Mouse (Mus musculus) liver, adult 2 months (tissue): ENCODE measurements around the gene Gan. TPM values are rescaled to one million over a fixed set of nuclear protein-coding genes. Genes with fewer than 3 reads are reported as not detected.

Source experiments
- DNase-seq: peaks from one replicate; pipeline ENCODE4 v3.0.0-alpha.2; 2011; ENCODE audit warnings: low read depth, low spot score; ENCODE audit errors: extremely low read depth
- H3K27ac ChIP-seq: fragments of 200-500 bp; replicated peaks from 2 replicates; pipeline ENCODE4 v1.5.1; 2012; ENCODE audit warnings: low read depth, mild to moderate bottlenecking, control low read depth, inconsistent platforms, low read length; ENCODE audit not compliant: insufficient read depth
- H3K27me3 ChIP-seq: fragments of 200-500 bp; 2 replicates; pipeline ENCODE4 v1.6.1; 2012; ENCODE audit warnings: mild to moderate bottlenecking, moderate library complexity, low read length, inconsistent platforms; ENCODE audit not compliant: control insufficient read depth, insufficient read depth
- H3K36me3 ChIP-seq: fragments of 200-500 bp; 2 replicates; pipeline ENCODE4 v1.6.1; 2012; ENCODE audit warnings: low read length, inconsistent platforms; ENCODE audit not compliant: control insufficient read depth, insufficient read depth
- H3K4me1 ChIP-seq: fragments of 200-500 bp; 2 replicates; pipeline ENCODE4 v1.6.1; 2011; ENCODE audit warnings: low read length; ENCODE audit not compliant: control insufficient read depth, insufficient read depth
- H3K4me3 ChIP-seq: fragments of 200-500 bp; 2 replicates; pipeline ENCODE4 v1.5.1; 2011; ENCODE audit warnings: low read depth, mild to moderate bottlenecking, control low read depth, low read length, moderate library complexity; ENCODE audit not compliant: insufficient read depth
- H3K79me2 ChIP-seq: fragments of 200-500 bp; 2 replicates; pipeline ENCODE4 v1.6.1; 2012; ENCODE audit warnings: inconsistent platforms, mild to moderate bottlenecking, low read length, moderate library complexity; ENCODE audit not compliant: control insufficient read depth, insufficient read depth
- H3K9ac ChIP-seq: fragments of 200-500 bp; 2 replicates; pipeline ENCODE4 v1.6.1; 2012; ENCODE audit warnings: low read depth, mild to moderate bottlenecking, control low read depth, inconsistent platforms, low read length
- CTCF ChIP-seq: fragments of 200-500 bp; IDR thresholded peaks from 2 replicates; pipeline ENCODE4 v1.5.1; 2011; ENCODE audit warnings: low read depth, low read length, control low read depth
- POLR2A ChIP-seq: fragments of 200-500 bp; IDR thresholded peaks from 2 replicates; pipeline ENCODE4 v1.6.1; 2011; ENCODE audit warnings: low read length, control low read depth; ENCODE audit not compliant: insufficient read depth; ENCODE audit errors: extremely low read depth
- WGBS: fragments of 180-500 bp; shearing (Covaris S2); methylation state at CpG from one replicate; pipeline ENCODE4 v1.1.7; 2018; 5-methylcytosine and 5-hydroxymethylcytosine counted together
- polyA plus RNA-seq: library from polyadenylated mRNA; depleted of rRNA; stranded (reverse); fragments of >200 nt; gene quantifications from 2 replicates; pipeline ENCODE4 v1.2.3, GENCODE M21; 2012; rRNA removed
- total RNA-seq: library from RNA; depleted of rRNA; stranded (reverse); fragments of >200 nt; gene quantifications from 2 replicates; pipeline ENCODE4 v1.2.3, GENCODE M21; 2014; rRNA removed

The Gan gene
- total and polyA plus RNA-seq, 2 experiments, result 1.2 to 1.5 TPM

DNA sequence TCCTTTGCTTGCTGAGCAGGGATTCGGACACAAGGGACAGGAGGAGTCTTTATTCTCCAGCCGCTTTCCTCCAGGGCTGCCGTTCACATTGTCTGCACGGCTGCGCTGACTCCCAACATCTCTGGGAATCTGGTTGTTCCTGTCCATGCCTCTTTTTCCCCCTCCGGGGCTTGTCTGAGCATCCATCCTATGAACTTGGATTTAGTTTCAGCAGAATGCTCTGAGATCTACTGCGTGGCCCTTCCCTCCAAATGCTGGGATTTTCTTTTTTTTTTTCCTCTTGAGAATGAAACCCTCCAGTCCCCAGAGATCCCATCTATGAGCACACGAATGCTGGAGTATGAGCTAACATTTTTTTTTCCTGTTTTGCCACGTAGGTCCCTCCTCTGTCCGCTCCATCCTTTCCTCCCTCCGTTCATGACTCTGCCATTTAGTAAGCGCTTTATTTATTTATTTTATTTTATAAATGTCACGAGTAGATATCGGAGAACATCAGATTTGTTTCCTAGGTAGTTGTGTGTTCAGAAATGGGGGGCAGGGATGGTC is 103.1 kb downstream of the Gan start:
- no peak overlapping the region for H3K4me3 ChIP-seq
- TF ChIP-seq POLR2A (no peak), CTCF (no peak)
- H3K27me3 ChIP-seq, result no peaks in the 10 kb centered on the region
- no peaks in the 10 kb centered on the region for H3K36me3 ChIP-seq
- H3K79me2 ChIP-seq, result peaks cover 60% of the 10 kb centered on the region
- H3K27ac ChIP-seq, result peak overlapping the region; percentile 18; the same call in 1 of the 2 replicates
- peak overlapping the region; percentile 25; the same call in 1 of the 2 replicates for H3K9ac ChIP-seq
- DNase-seq, result no peak
- peaks cover 27% of the 10 kb centered on the region for H3K4me1 ChIP-seq
- WGBS, result 24% methylated on average over 14 of the region's 14 CpGs

DNA sequence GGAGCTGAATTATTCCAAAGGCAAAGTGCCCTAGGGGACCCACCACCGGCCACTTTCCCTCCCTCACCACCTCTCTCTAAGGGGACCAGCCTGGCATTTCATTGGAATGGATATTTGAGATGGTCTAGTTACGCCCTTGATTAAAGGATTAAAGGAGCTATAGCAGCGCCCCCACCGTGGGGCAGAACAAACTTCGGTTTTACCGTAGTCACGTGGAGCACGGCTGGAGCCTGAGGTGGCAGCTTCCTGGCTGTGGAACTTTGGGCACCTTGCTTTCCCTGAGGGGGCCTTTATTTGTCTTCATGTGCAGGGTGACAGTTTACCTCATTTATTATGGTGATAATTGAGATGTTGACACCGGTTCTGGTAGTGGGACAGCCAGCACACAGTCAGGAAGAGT is 103.8 kb downstream of the Gan start:
- DNase-seq, result no peak
- H3K9ac ChIP-seq, result no peak overlapping the region
- H3K27me3 ChIP-seq, result no peaks in the 10 kb centered on the region
- no peak overlapping the region for H3K27ac ChIP-seq
- H3K4me3 ChIP-seq, result no peak overlapping the region
- peaks cover 27% of the 10 kb centered on the region for H3K4me1 ChIP-seq
- 33% methylated on average over 9 of the region's 9 CpGs for WGBS
- TF ChIP-seq POLR2A, result no peak
- TF ChIP-seq CTCF, result no peak
- peaks cover 65% of the 10 kb centered on the region for H3K79me2 ChIP-seq
- H3K36me3 ChIP-seq, result no peaks in the 10 kb centered on the region

DNA sequence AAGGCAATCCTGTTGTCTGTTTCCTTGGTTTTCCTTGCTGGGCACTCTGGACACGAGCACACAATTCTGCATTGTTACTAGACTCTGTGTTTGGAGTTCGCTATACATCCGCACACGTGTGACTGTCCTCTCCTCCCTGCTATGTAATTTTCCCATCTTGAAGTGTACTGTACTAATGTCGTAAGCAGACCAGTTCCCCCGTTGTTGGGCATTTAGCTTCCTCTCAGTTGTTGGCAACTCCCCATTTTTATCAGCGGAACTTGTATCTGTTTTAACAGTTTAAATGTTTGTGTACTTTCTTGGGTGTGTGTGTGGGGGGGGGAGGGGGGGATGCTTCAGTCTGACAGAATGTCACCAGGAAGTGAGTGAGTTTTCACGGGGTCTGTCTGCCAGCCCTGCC is 104.8 kb downstream of the Gan start:
- Histone ChIP-seq H3K27ac (no peak overlapping the region), H3K9ac (no peak overlapping the region), H3K4me1 (peaks cover 34% of the 10 kb centered on the region)

GRCm38 (mm10) chr8:117263442-117263841 is 105.5 kb downstream of the Gan start:
- H3K4me1 ChIP-seq, result peaks cover 34% of the 10 kb centered on the region
- H3K79me2 ChIP-seq, result peaks cover 70% of the 10 kb centered on the region
- no peak overlapping the region for H3K27ac ChIP-seq
- H3K27me3 ChIP-seq, result no peaks in the 10 kb centered on the region
- 41% methylated on average over 6 of the region's 6 CpGs for WGBS
- no peak for DNase-seq
- H3K4me3 ChIP-seq, result no peak overlapping the region
- H3K36me3 ChIP-seq, result no peaks in the 10 kb centered on the region
- no peak for TF ChIP-seq CTCF
- H3K9ac ChIP-seq, result no peak overlapping the region

More for the DNA sequence above, 104.8 kb downstream of the Gan start:
- Histone ChIP-seq H3K79me2 (peaks cover 66% of the 10 kb centered on the region), H3K27me3 (no peaks in the 10 kb centered on the region), H3K36me3 (no peaks in the 10 kb centered on the region), H3K4me3 (no peak overlapping the region)
- no peak for TF ChIP-seq POLR2A
- TF ChIP-seq CTCF, result no peak
- 22% methylated on average over 8 of the region's 8 CpGs for WGBS
- peak; percentile 41 for DNase-seq

DNA sequence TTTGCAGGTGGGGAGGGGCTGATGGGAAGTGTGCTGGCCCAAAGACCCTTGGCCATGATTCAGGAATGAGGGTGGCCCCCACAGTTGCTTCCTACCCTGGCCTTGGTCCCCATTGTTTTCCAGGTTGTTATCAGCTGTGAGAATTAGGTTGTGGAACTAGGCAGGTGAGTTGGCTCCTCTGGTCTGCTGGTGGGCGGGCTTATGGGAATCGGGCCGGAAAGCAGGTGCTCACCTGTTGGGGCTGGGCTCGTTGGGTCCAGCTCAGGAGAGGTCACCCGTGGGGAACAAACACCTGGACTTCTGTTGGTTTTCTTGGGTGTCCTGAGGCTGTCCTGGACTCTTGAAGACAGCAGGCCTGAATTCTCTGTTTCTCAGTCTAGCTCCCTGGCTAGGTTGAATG is 107.1 kb downstream of the Gan start:
- H3K36me3 ChIP-seq, result no peaks in the 10 kb centered on the region
- no peak overlapping the region for H3K27ac ChIP-seq
- no peak overlapping the region for H3K4me3 ChIP-seq
- TF ChIP-seq POLR2A, result no peak
- TF ChIP-seq CTCF, result no peak
- no peak overlapping the region for H3K9ac ChIP-seq
- no peak for DNase-seq
- H3K4me1 ChIP-seq, result peaks cover 29% of the 10 kb centered on the region
- peaks cover 75% of the 10 kb centered on the region for H3K79me2 ChIP-seq
- no peaks in the 10 kb centered on the region for H3K27me3 ChIP-seq
- WGBS, result 70% methylated on average over 5 of the region's 5 CpGs

Other genes with a start within 250 kb of the Gan start
- gene Cmc2, start 236.7 kb upstream of the Gan start, total RNA-seq, result 9.3 and 10.9 TPM in 2 replicates
- 4.2 and 5.2 TPM in 2 replicates for gene Cmc2, start 236.7 kb upstream of the Gan start, polyA plus RNA-seq
- gene Cenpn, start 236.4 kb upstream of the Gan start, total RNA-seq, result 0.74 and 1.3 TPM in 2 replicates
- gene Cenpn, start 236.4 kb upstream of the Gan start, polyA plus RNA-seq, result 0.44 and 0.72 TPM in 2 replicates
- 2.9 and 3.7 TPM in 2 replicates for gene Atmin, start 214.7 kb upstream of the Gan start, total RNA-seq
- gene Atmin, start 214.7 kb upstream of the Gan start, polyA plus RNA-seq, result 3.9 and 4.1 TPM in 2 replicates
- gene 1700030J22Rik, start 179.2 kb upstream of the Gan start, total RNA-seq, result 0.13 and 0.18 TPM in 2 replicates
- gene 1700030J22Rik, start 179.2 kb upstream of the Gan start, polyA plus RNA-seq, result 0.15 and 0.20 TPM in 2 replicates
- 146 and 161 TPM in 2 replicates for gene Gcsh, start 164.6 kb upstream of the Gan start, total RNA-seq
- gene Gcsh, start 164.6 kb upstream of the Gan start, polyA plus RNA-seq, result 75.7 and 96.4 TPM in 2 replicates
- gene Pkd1l2, start 75.7 kb upstream of the Gan start, total RNA-seq, result not detected in 2 replicates
- not detected in 2 replicates for gene Pkd1l2, start 75.7 kb upstream of the Gan start, polyA plus RNA-seq
- 5.2 and 7.2 TPM in 2 replicates for gene Bco1, start 62.3 kb upstream of the Gan start, total RNA-seq
- 4.0 TPM in 2 replicates for gene Bco1, start 62.3 kb upstream of the Gan start, polyA plus RNA-seq
- 8.8 and 17.7 TPM in 2 replicates for gene Cmip, start 98.9 kb downstream of the Gan start, total RNA-seq
- gene Cmip, start 98.9 kb downstream of the Gan start, polyA plus RNA-seq, result 21.0 and 30.3 TPM in 2 replicates